Mouse (Mus musculus) heart, postnatal 10 days (tissue): ENCODE results near the gene Eno3. TPM values are rescaled to one million over a fixed set of nuclear protein-coding genes. Genes with fewer than 3 reads are reported as not detected.
A peak's percentile ranks its signal among the peaks of the same experiment; 100 is the strongest.

Source experiments
- DNase-seq, 2 experiments: peaks; one replicate each; pipeline ENCODE4 v3.0.0; 2021
- intact Hi-C: fragments of 180-260 bp; cut with DNase I; formaldehyde crosslinking; loops from one replicate; pipeline ENCODE4 v1.15.1; 2025
- microRNA-seq, 2 experiments: library from miRNA; unstranded; fragments of <30 nt; microRNA quantifications; one replicate each; pipeline ENCODE4 v1.2.0; 2022
- total RNA-seq, 2 experiments: library from RNA; stranded (reverse); gene quantifications; 2 replicates each; pipeline ENCODE4 v1.2.3; 2021

Gene Eno3
- total RNA-seq, 2 experiments from 2014 or later = 1,599 to 1,711 TPM

DNA sequence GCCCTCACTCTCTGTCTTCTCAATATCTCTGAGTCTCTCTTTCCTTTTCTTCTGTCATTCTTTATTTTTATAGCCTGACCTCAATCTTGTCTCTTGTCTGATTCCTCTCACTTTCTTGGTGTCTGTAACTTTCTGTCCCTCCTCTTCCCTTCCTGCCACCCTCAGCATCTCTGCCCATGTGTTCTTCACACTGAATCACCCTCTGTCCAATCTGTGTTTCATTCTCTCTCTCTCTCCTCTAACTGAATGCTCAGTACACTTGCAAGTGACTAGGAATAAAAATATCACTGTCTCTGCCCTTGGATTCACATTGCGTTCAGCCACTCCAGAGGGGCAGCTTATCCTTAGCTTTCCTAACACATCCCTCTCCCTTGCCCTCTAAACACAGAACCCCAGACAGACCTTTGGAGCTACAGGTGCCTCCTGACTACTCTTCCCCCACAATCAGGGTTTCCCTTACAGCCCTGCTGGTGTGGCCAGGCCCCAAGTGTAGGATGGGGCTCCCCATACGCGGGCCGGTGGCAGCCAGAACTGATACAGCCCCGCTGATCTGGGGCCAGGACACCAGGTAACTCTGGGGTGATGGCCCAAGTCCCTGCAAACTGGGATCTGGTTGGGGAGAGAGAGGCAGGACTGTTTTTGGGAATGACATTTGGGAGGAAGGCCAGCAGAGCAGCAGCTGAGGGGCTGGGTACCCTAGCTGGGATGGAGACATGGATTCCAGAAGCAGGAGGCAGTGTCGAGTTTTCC, 45.2 kb downstream of the Eno3 start:
- intact Hi-C loops = loop anchor here (2.0 to 5.0 kb wide), 2 partner anchors 55 kb away; partner anchors contain the start of genes Rnf167 and Slc25a11
- DNase-seq = peak; percentile 32 to 36

DNA sequence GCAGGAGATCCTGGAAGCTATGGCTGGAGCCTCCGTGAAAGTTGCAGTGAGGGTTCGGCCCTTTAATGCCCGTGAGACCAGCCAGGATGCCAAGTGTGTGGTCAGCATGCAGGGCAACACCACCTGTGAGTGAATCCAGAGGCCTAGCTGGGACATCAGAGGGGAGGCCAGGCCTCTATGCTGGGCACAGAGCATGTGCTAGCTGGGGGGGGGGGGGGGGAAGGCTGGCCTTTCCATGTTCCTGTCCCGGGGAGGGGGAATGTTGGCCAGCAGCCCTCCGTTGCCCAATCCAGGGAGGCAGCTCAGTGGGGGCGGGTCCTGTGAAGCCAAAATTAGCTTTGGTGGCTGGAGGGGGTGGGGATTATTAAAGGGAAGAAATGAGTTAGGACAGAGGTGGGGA, 45.8 kb downstream of the Eno3 start:
- intact Hi-C loops = loop anchor here (5.0 kb wide), 1 partner anchor 55 kb away; no protein-coding TSS in a partner anchor
- peak; percentile 74 to 83 for DNase-seq

DNA sequence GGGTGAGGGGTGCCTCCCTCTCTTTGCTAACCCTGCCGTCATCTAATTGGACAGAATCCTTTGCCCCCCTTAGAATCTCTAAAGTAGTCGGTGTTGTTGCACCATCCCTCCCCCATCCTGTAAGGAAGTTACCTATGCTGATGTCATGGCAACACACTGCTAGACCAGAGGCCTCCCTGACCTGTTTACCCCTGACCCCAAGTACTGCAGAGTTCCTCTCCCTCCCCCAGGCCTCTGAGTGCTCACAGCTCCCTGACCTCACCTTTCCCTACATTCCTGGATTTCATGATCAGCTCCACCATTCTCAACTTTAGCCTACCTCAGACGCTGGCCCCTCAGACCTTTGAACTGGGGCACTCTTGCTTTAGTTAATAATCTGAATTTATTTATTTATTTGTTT, 49.1 kb downstream of the Eno3 start:
- intact Hi-C loops = no loop called here
- DNase-seq = no peak

DNA sequence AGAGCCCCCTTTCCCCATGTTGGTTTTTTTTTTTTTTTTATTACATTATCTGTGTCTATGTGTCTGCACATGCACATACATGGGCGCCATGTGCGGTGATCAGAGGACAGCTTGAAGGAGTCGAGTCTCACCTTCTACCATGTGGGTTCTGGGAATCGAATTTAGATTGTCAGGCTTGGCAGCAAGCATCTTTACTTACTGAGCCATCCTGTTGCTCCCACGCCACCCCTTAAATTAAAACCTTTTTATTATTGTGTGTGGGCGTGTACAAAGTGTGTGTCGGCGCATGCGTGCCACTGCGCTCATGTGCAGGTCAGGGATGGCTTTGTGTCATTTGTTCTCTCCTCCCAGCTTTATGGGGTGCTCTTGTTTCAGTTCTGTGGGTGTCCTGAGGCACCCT, 54.0 kb downstream of the Eno3 start:
- intact Hi-C loops = no loop called here
- DNase-seq = no peak

Small RNA genes lying within 50 kb of the gene (microRNA-seq; reads per million reads assigned to microRNA genes)
- gene Mir6925 = 1.0 to 1.4 reads per million in 2 experiments

Other genes starting within 250 kb of the Eno3 start
- 10 to 100 TPM; 22.3 to 26.1 TPM for gene Pelp1, start 247.2 kb upstream of the Eno3 start, total RNA-seq
- gene Arrb2, start 224.6 kb upstream of the Eno3 start, total RNA-seq = 10 to 100 TPM; 13.0 to 15.1 TPM
- gene Med11, start 205.3 kb upstream of the Eno3 start, total RNA-seq = 10 to 100 TPM in 1 of 2 experiments, 1 to 10 TPM in 1; 8.2 to 13.4 TPM
- 1 to 10 TPM; 1.4 to 2.1 TPM for gene Zmynd15, start 197.8 kb upstream of the Eno3 start, total RNA-seq
- gene Cxcl16, start 197.2 kb upstream of the Eno3 start, total RNA-seq = 1 to 10 TPM; 7.2 to 7.7 TPM
- gene Tm4sf5, start 152.0 kb upstream of the Eno3 start, total RNA-seq = 1 to 10 TPM in 1 of 2 experiments, under 1 TPM in 1; 0.89 to 1.4 TPM
- not detected for gene Vmo1, start 142.6 kb upstream of the Eno3 start, total RNA-seq
- gene Gltpd2, start 138.0 kb upstream of the Eno3 start, total RNA-seq = not detected
- 100 to 1,000 TPM; 264 to 266 TPM for gene Psmb6, start 131.8 kb upstream of the Eno3 start, total RNA-seq
- not detected for gene Gm40193, start 124.3 kb upstream of the Eno3 start, total RNA-seq
- gene Pld2, start 117.1 kb upstream of the Eno3 start, total RNA-seq = 10 to 100 TPM in 1 of 2 experiments, 1 to 10 TPM in 1; 8.9 to 10.8 TPM
- 10 to 100 TPM; 40.4 to 43.3 TPM for gene Mink1, start 94.3 kb upstream of the Eno3 start, total RNA-seq
- gene 4930544D05Rik, start 41.4 kb upstream of the Eno3 start, total RNA-seq = not detected
- not detected for gene Chrne, start 38.0 kb upstream of the Eno3 start, total RNA-seq
- under 1 TPM; 0.17 to 0.43 TPM for gene Gp1ba, start 18.1 kb upstream of the Eno3 start, total RNA-seq
- 10 to 100 TPM; 50.2 to 50.4 TPM for gene Rnf167, start 10.0 kb upstream of the Eno3 start, total RNA-seq
- gene Slc25a11, start 9.7 kb upstream of the Eno3 start, total RNA-seq = 100 to 1,000 TPM; 378 to 381 TPM
- gene Pfn1, start 2.6 kb upstream of the Eno3 start, total RNA-seq = 100 to 1,000 TPM; 456 to 499 TPM
- 10 to 100 TPM; 86.0 to 88.2 TPM for gene Spag7, start 12.2 kb downstream of the Eno3 start, total RNA-seq
- gene Camta2, start 30.9 kb downstream of the Eno3 start, total RNA-seq = 10 to 100 TPM; 31.2 to 32.8 TPM
- gene Inca1, start 43.0 kb downstream of the Eno3 start, total RNA-seq = 1 to 10 TPM; 2.6 to 3.0 TPM
- 100 to 1,000 TPM; 279 to 286 TPM for gene Kif1c, start 43.3 kb downstream of the Eno3 start, total RNA-seq
- 10 to 100 TPM; 10.6 to 11.2 TPM for gene Zfp3, start 107.0 kb downstream of the Eno3 start, total RNA-seq
- gene Scimp, start 155.4 kb downstream of the Eno3 start, total RNA-seq = not detected
- gene Rabep1, start 187.6 kb downstream of the Eno3 start, total RNA-seq = 10 to 100 TPM; 32.3 to 38.4 TPM